Mouse (Mus musculus): ENCODE measurements around the gene Tinf2.

DNA sequence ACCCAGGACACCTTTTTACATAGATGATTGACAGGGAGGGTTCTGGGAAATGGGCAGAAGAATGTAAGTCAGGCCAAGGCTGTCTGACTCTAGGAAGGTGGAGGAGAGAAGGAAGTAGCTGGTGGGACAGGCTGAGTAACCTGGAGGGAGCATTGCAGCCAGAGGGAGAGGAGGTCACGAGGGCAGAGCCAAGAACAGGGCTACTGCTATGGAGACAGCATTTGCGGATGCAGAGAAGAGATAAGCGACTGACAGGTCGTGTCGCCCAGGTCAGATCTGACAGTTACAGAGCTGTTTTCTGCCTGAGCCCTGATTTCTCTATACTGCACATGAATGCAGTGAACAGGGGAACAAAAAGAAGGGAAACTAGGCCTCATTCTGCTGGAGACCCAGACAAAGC is 25.8 kb upstream of the Tinf2 start:
- TF ChIP-seq POLR2A (IDR thresholded peaks at IDR 0.05; ENCODE audit: borderline replicate concordance, low read depth, low read length) (no peak), CTCF (IDR thresholded peaks at IDR 0.05; ENCODE audit: low read depth, low read length) (no peak)
